Mouse (Mus musculus): ENCODE data around the gene Specc1l.

DNA sequence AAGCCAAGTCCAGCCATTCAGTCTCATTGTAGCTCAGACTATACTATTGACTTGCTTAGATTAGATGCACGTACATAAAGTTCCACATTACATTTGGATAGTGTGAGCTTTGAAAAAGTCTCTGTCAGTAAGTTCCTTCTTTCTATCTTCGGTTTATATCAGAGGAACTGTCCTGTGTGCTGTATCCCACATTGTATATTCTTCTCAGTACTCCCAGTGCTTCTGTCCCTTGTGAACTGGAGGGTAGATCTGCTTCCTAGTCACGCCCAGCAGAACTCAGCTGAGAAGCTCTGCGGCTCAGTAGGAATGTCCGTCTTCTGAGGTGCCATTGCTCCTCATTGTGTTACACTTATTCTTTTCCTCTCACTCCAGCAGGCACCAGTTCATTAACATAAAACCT is 86.7 kb downstream of the Specc1l start:
- TF ChIP-seq CTCF (IDR thresholded peaks at IDR 0.05; ENCODE audit: control insufficient read depth, insufficient read depth, insufficient replicate concordance, low read depth, low read length), result no peak
- TF ChIP-seq POLR2A (IDR thresholded peaks at IDR 0.05; ENCODE audit: control insufficient read depth, low read depth, low read length), result no peak

Measured in testis, adult 2 months (tissue).